Mouse (Mus musculus): Measurements from ENCODE around the gene Tsc22d4.

DNA sequence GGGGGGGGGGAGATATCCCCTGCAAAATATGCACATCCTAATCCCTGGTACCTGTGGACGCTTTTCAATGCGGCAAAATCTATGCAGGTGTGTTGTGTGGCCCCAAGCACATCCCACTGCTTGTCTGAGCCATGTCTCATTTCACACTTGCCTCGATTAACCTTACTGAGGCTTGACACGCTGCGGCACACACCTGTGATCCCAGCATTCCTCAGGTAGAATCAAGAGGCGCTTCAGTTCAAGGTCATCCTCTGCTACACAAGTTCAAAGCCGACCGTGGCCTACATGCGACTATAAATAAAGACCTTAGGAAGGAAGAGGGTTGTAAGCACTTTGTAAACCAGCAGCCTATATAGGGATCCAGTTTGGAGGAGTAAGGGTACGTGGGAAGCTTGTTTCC lies 3.5 kb upstream of the Tsc22d4 start:
- TF ChIP-seq POLR2A (IDR thresholded peaks at IDR 0.05; ENCODE audit: low read depth, low read length) (no peak), CTCF (conservative IDR thresholded peaks at IDR 0.05; ENCODE audit: insufficient read depth, insufficient read length, low read depth, low read length) (no peak)

All from kidney, adult 2 months (tissue).